Mouse (Mus musculus) limb, embryonic 14.5 days (tissue): Measurements from ENCODE around the gene Clec2h. TPM values are rescaled to one million over a fixed set of nuclear protein-coding genes. Genes with fewer than 3 reads are reported as not detected.
"Not testable (repeated sequence)": the region's sequence is repeated elsewhere in the genome, so short reads cannot be mapped to it uniquely, and the experiment has no call there.

Source experiments
- ATAC-seq: fragments of 200-750 bp; cut with Nextera tagmentation; 2 replicates; pipeline ENCODE4 v1.8.0; 2017; ENCODE audit warnings: low read depth, moderate number of reproducible peaks, moderate TSS enrichment; ENCODE audit not compliant: low FRiP score
- DNase-seq: peaks from one replicate; pipeline ENCODE4 v3.0.0-alpha.2; 2015; ENCODE audit warnings: low spot score
- H3K27ac ChIP-seq: fragments of 300-500 bp; sonication (generic); replicated peaks from 2 replicates; pipeline ENCODE4 v1.5.1; 2014; ENCODE audit warnings: low read depth, mild to moderate bottlenecking, low read length, moderate library complexity, mixed read lengths
- H3K27me3 ChIP-seq: fragments of 300-500 bp; sonication (generic); 2 replicates; pipeline ENCODE4 v1.6.1; 2014; ENCODE audit warnings: low read length, mixed read lengths; ENCODE audit not compliant: control insufficient read depth, insufficient read depth
- H3K36me3 ChIP-seq: fragments of 300-500 bp; sonication (generic); 2 replicates; pipeline ENCODE4 v1.6.1; 2014; ENCODE audit warnings: mild to moderate bottlenecking, low read length, moderate library complexity, mixed read lengths; ENCODE audit not compliant: control insufficient read depth, insufficient read depth
- H3K4me1 ChIP-seq: fragments of 300-500 bp; sonication (generic); 2 replicates; pipeline ENCODE4 v1.6.1; 2014; ENCODE audit warnings: antibody characterized with exemption, low read length, mixed read lengths; ENCODE audit not compliant: control insufficient read depth, insufficient read depth
- H3K4me2 ChIP-seq: fragments of 300-500 bp; sonication (generic); replicated peaks from 2 replicates; pipeline ENCODE4 v1.6.1; 2014; ENCODE audit warnings: low read depth, mild to moderate bottlenecking, low read length, moderate library complexity; ENCODE audit not compliant: severe bottlenecking
- H3K4me3 ChIP-seq: fragments of 300-500 bp; sonication (generic); replicated peaks from 2 replicates; pipeline ENCODE4 v1.5.1; 2014; ENCODE audit warnings: low read length
- H3K9ac ChIP-seq: fragments of 300-500 bp; sonication (generic); 2 replicates; pipeline ENCODE4 v1.6.1; 2014; ENCODE audit warnings: mild to moderate bottlenecking, low read depth, low read length, moderate library complexity; ENCODE audit not compliant: severe bottlenecking
- H3K9me3 ChIP-seq: fragments of 300-500 bp; sonication (generic); 2 replicates; pipeline ENCODE4 v1.6.1; 2016; ENCODE audit warnings: low read length; ENCODE audit not compliant: control insufficient read depth
- POLR2A ChIP-seq: fragments of 200-500 bp; IDR thresholded peaks from 2 replicates; pipeline ENCODE4 v1.8.0; 2012; ENCODE audit warnings: inconsistent platforms, mild to moderate bottlenecking, moderate library complexity, borderline replicate concordance; ENCODE audit not compliant: insufficient read depth, insufficient read length; ENCODE audit errors: extremely low read depth
- WGBS: fragments of 180-500 bp; shearing (Covaris S2); extraction: QIAGEN DNeasy Blood & Tissue Kit; methylation state at CpG from one replicate; pipeline ENCODE4 v1.1.7; 2014; 5-methylcytosine and 5-hydroxymethylcytosine counted together
- polyA plus RNA-seq, 2 experiments: library from polyadenylated mRNA; depleted of rRNA in 1 of 2; stranded (reverse) in 1 of 2; unstranded in 1 of 2; fragments of >200 nt; fragmentation: Nextera tagmentation in 1 of 2; extraction: Ambion mirVana in 1 of 2; gene quantifications; 2 replicates each; pipeline versions ENCODE4 v1.2.1 to v1.2.3; 2012 to 2014

Clec2h gene
- polyA plus RNA-seq, 2 experiments: not detected

- no peak for DNase-seq
- ATAC-seq: no peak
- TF ChIP-seq POLR2A: no peak
- H3K27ac ChIP-seq: no peak overlapping the region
- H3K36me3 ChIP-seq: no peaks in the 10 kb centered on the region
- H3K9ac ChIP-seq: no peak overlapping the region
- no peaks in the 10 kb centered on the region for H3K27me3 ChIP-seq
- H3K9me3 ChIP-seq: no peaks in the 10 kb centered on the region
- no peaks in the 10 kb centered on the region for H3K4me1 ChIP-seq
- 88% methylated on average over 1 of the region's 1 CpGs for WGBS
- H3K4me2 ChIP-seq: no peak overlapping the region
- no peak overlapping the region for H3K4me3 ChIP-seq
Observed at GRCm38 (mm10) chr6:128650187-128650586, 12.0 kb upstream of the Clec2h start.

GRCm38 (mm10) chr6:128650827-128651226 lies 11.4 kb upstream of the Clec2h start:
- H3K9me3 ChIP-seq, H3K36me3 ChIP-seq, DNase-seq, H3K4me1 ChIP-seq, H3K4me3 ChIP-seq, H3K27me3 ChIP-seq, ATAC-seq, H3K9ac ChIP-seq, H3K27ac ChIP-seq, H3K4me2 ChIP-seq: not testable (repeated sequence)
- 87% methylated on average over 4 of the region's 7 CpGs for WGBS

GRCm38 (mm10) chr6:128652938-128653337 lies 9.2 kb upstream of the Clec2h start:
- ATAC-seq (no peak), DNase-seq (no peak)
- Histone ChIP-seq H3K4me3 (no peak overlapping the region), H3K9me3 (no peaks in the 10 kb centered on the region), H3K4me2 (no peak overlapping the region), H3K9ac (no peak overlapping the region), H3K36me3 (no peaks in the 10 kb centered on the region), H3K27me3 (no peaks in the 10 kb centered on the region), H3K4me1 (no peaks in the 10 kb centered on the region), H3K27ac (no peak overlapping the region)
- 94% methylated on average over 1 of the region's 1 CpGs for WGBS
- TF ChIP-seq POLR2A: no peak

- 88% methylated on average over 1 of the region's 1 CpGs for WGBS
- H3K4me2 ChIP-seq: no peak overlapping the region
- no peak overlapping the region for H3K9ac ChIP-seq
- no peaks in the 10 kb centered on the region for H3K4me1 ChIP-seq
- TF ChIP-seq POLR2A: no peak
- no peaks in the 10 kb centered on the region for H3K27me3 ChIP-seq
- H3K9me3 ChIP-seq: no peaks in the 10 kb centered on the region
- H3K27ac ChIP-seq: no peak overlapping the region
- DNase-seq (no peak), ATAC-seq (no peak)
- no peak overlapping the region for H3K4me3 ChIP-seq
- H3K36me3 ChIP-seq: no peaks in the 10 kb centered on the region
Observed at GRCm38 (mm10) chr6:128661249-128661648, 936 bp upstream of the Clec2h start.

- no peak overlapping the region for H3K9ac ChIP-seq
- no peaks in the 10 kb centered on the region for H3K9me3 ChIP-seq
- H3K4me1 ChIP-seq: no peaks in the 10 kb centered on the region
- no peaks in the 10 kb centered on the region for H3K27me3 ChIP-seq
- no peak for TF ChIP-seq POLR2A
- no peak overlapping the region for H3K4me3 ChIP-seq
- no peak for DNase-seq
- 47% methylated on average over 4 of the region's 4 CpGs for WGBS
- H3K27ac ChIP-seq: no peak overlapping the region
- ATAC-seq: no peak
- no peak overlapping the region for H3K4me2 ChIP-seq
- no peaks in the 10 kb centered on the region for H3K36me3 ChIP-seq
Observed at GRCm38 (mm10) chr6:128669936-128670335, 7.8 kb downstream of the Clec2h start.

- no peaks in the 10 kb centered on the region for H3K9me3 ChIP-seq
- no peaks in the 10 kb centered on the region for H3K36me3 ChIP-seq
- H3K4me2 ChIP-seq: no peak overlapping the region
- no peak overlapping the region for H3K9ac ChIP-seq
- no peak for ATAC-seq
- no peak for DNase-seq
- TF ChIP-seq POLR2A: no peak
- H3K4me3 ChIP-seq: no peak overlapping the region
- no peaks in the 10 kb centered on the region for H3K4me1 ChIP-seq
- no peaks in the 10 kb centered on the region for H3K27me3 ChIP-seq
- H3K27ac ChIP-seq: no peak overlapping the region
Observed at GRCm38 (mm10) chr6:128679574-128679973, 17.4 kb downstream of the Clec2h start.
